Mouse (Mus musculus) kidney, adult 2 months (tissue): Measurements from ENCODE around the gene Fdx1l.

ENCODE experiments used
- CTCF ChIP-seq: fragments of 200-500 bp; conservative IDR thresholded peaks from 2 replicates; pipeline ENCODE4 v1.5.1; 2011; ENCODE audit warnings: low read depth, mild to moderate bottlenecking, control low read depth, low read length, moderate library complexity, mixed read lengths; ENCODE audit not compliant: insufficient read depth, insufficient read length
- POLR2A ChIP-seq: fragments of 200-500 bp; IDR thresholded peaks from one replicate; pipeline ENCODE4 v1.6.1; 2011; ENCODE audit warnings: low read depth, low read length, control low read depth

- TF ChIP-seq CTCF (no peak), POLR2A (no peak)
Observed at GRCm38 (mm10) chr9:21035586-21035985, 37.8 kb downstream of the Fdx1l start.
